Mouse (Mus musculus) limb, embryonic 10.5 days (tissue): ENCODE measurements at regions not wholly inside any gene's neighbourhood (a gene's known extent, or its start where the extent isn't known, plus 50 kb on each side); places are given as distances from the start of the nearest gene placed in this dataset.

Source experiments
- DNase-seq: peaks from one replicate; pipeline ENCODE4 v3.0.0-alpha.2; 2017; ENCODE audit warnings: low spot score
- H3K27ac ChIP-seq: fragments of 300-500 bp; sonication (generic); 2 replicates; pipeline ENCODE4 v1.5.1; 2016; ENCODE audit warnings: mild to moderate bottlenecking
- H3K27me3 ChIP-seq: fragments of 300-500 bp; sonication (generic); 2 replicates; pipeline ENCODE4 v1.6.1; 2016; ENCODE audit warnings: low read depth, mild to moderate bottlenecking; ENCODE audit not compliant: poor library complexity, severe bottlenecking
- H3K36me3 ChIP-seq: fragments of 300-500 bp; sonication (generic); 2 replicates; pipeline ENCODE4 v1.6.1; 2016; ENCODE audit warnings: mild to moderate bottlenecking, moderate library complexity
- H3K4me1 ChIP-seq: fragments of 300-500 bp; sonication (generic); 2 replicates; pipeline ENCODE4 v1.6.1; 2016
- H3K4me3 ChIP-seq: fragments of 300-500 bp; sonication (generic); 2 replicates; pipeline ENCODE4 v1.5.1; 2016; ENCODE audit warnings: mild to moderate bottlenecking, moderate library complexity
- H3K9me3 ChIP-seq: fragments of 300-500 bp; sonication (generic); replicated peaks from 2 replicates; pipeline ENCODE4 v1.6.1; 2016; ENCODE audit warnings: mild to moderate bottlenecking
- WGBS: fragments of 180-500 bp; shearing (Covaris S2); methylation state at CpG from one replicate; pipeline ENCODE4 v1.1.7; 2016; 5-methylcytosine and 5-hydroxymethylcytosine counted together

GRCm38 (mm10) chr14:76188105-76188645 lies 77.5 kb downstream of the Nufip1 start:
- DNase-seq, result no peak
- 90% methylated on average over 6 of the region's 6 CpGs for WGBS
- Histone ChIP-seq H3K27ac (no peak overlapping the region), H3K27me3 (no peaks in the 10 kb centered on the region), H3K4me3 (no peak overlapping the region), H3K9me3 (no peaks in the 10 kb centered on the region), H3K4me1 (peaks cover 4% of the 10 kb centered on the region; the same call in 1 of the 2 replicates), H3K36me3 (no peaks in the 10 kb centered on the region)

- H3K4me3 ChIP-seq, result no peak overlapping the region
- H3K27me3 ChIP-seq, result no peaks in the 10 kb centered on the region
- DNase-seq, result no peak
- no peaks in the 10 kb centered on the region for H3K4me1 ChIP-seq
- no peaks in the 10 kb centered on the region for H3K36me3 ChIP-seq
- WGBS, result 91% methylated on average over 10 of the region's 10 CpGs
- H3K9me3 ChIP-seq, result no peaks in the 10 kb centered on the region
- no peak overlapping the region for H3K27ac ChIP-seq
These were observed 84.6 kb downstream of the Nufip1 start for GRCm38 (mm10) chr14:76195324-76195723.

GRCm38 (mm10) chr14:76197357-76197756 lies 86.7 kb downstream of the Nufip1 start:
- 97% methylated on average over 2 of the region's 2 CpGs for WGBS
- H3K27ac ChIP-seq, result no peak overlapping the region
- H3K27me3 ChIP-seq, result no peaks in the 10 kb centered on the region
- no peak overlapping the region for H3K4me3 ChIP-seq
- no peaks in the 10 kb centered on the region for H3K9me3 ChIP-seq
- H3K4me1 ChIP-seq, result no peaks in the 10 kb centered on the region
- no peaks in the 10 kb centered on the region for H3K36me3 ChIP-seq
- no peak for DNase-seq

GRCm38 (mm10) chr14:76198406-76198805 lies 87.7 kb downstream of the Nufip1 start:
- no peak for DNase-seq
- Histone ChIP-seq H3K9me3 (no peaks in the 10 kb centered on the region), H3K4me3 (no peak overlapping the region), H3K27ac (no peak overlapping the region), H3K4me1 (no peaks in the 10 kb centered on the region), H3K36me3 (no peaks in the 10 kb centered on the region), H3K27me3 (no peaks in the 10 kb centered on the region)
- 67% methylated on average over 5 of the region's 5 CpGs for WGBS

- WGBS, result 95% methylated on average over 4 of the region's 4 CpGs
These were observed 91.9 kb downstream of the Nufip1 start for GRCm38 (mm10) chr14:76202595-76202994.

GRCm38 (mm10) chr14:76203135-76203534 lies 92.4 kb downstream of the Nufip1 start:
- Histone ChIP-seq H3K36me3 (no peaks in the 10 kb centered on the region), H3K9me3 (no peaks in the 10 kb centered on the region), H3K4me1 (no peaks in the 10 kb centered on the region), H3K27ac (no peak overlapping the region), H3K4me3 (no peak overlapping the region), H3K27me3 (no peaks in the 10 kb centered on the region)
- DNase-seq, result no peak
- WGBS, result 83% methylated on average over 1 of the region's 1 CpGs

More at GRCm38 (mm10) chr14:76202595-76202994, 91.9 kb downstream of the Nufip1 start:
- no peak for DNase-seq
- no peaks in the 10 kb centered on the region for H3K4me1 ChIP-seq
- H3K4me3 ChIP-seq, result no peak overlapping the region
- no peaks in the 10 kb centered on the region for H3K27me3 ChIP-seq
- H3K36me3 ChIP-seq, result no peaks in the 10 kb centered on the region
- no peak overlapping the region for H3K27ac ChIP-seq
- H3K9me3 ChIP-seq, result no peaks in the 10 kb centered on the region

- no peaks in the 10 kb centered on the region for H3K27me3 ChIP-seq
- H3K4me3 ChIP-seq, result no peak overlapping the region
- no peak for DNase-seq
- 80% methylated on average over 12 of the region's 12 CpGs for WGBS
- peaks cover 4% of the 10 kb centered on the region; the same call in 1 of the 2 replicates for H3K4me1 ChIP-seq
- H3K36me3 ChIP-seq, result no peaks in the 10 kb centered on the region
- H3K9me3 ChIP-seq, result 0 out of 2 replicates have a peak, but pooled peaks cover 1% of the 10 kb centered on the region
- no peak overlapping the region for H3K27ac ChIP-seq
These were observed 105.9 kb downstream of the Nufip1 start for GRCm38 (mm10) chr14:76216446-76217177.

GRCm38 (mm10) chr14:76217178-76217500 lies 106.4 kb downstream of the Nufip1 start:
- Histone ChIP-seq H3K27me3 (no peaks in the 10 kb centered on the region), H3K9me3 (0 out of 2 replicates have a peak, but pooled peaks cover 1% of the 10 kb centered on the region), H3K27ac (no peak overlapping the region), H3K4me1 (peaks cover 4% of the 10 kb centered on the region; the same call in 1 of the 2 replicates), H3K4me3 (no peak overlapping the region), H3K36me3 (no peaks in the 10 kb centered on the region)
- WGBS, result 88% methylated on average over 9 of the region's 9 CpGs
- no peak for DNase-seq

GRCm38 (mm10) chr14:76217571-76218256 lies 107.0 kb downstream of the Nufip1 start:
- H3K9me3 ChIP-seq, result 0 out of 2 replicates have a peak, but pooled peaks cover 1% of the 10 kb centered on the region
- WGBS, result 93% methylated on average over 8 of the region's 8 CpGs

GRCm38 (mm10) chr14:76220952-76221351 lies 110.3 kb downstream of the Nufip1 start:
- no peak for DNase-seq
- no peak overlapping the region for H3K4me3 ChIP-seq
- no peaks in the 10 kb centered on the region for H3K27me3 ChIP-seq
- no peaks in the 10 kb centered on the region for H3K36me3 ChIP-seq
- 0 out of 2 replicates have a peak, but pooled peaks cover 1% of the 10 kb centered on the region for H3K9me3 ChIP-seq
- peaks cover 12% of the 10 kb centered on the region for H3K4me1 ChIP-seq
- 79% methylated on average over 5 of the region's 5 CpGs for WGBS
- no peak overlapping the region for H3K27ac ChIP-seq

More at GRCm38 (mm10) chr14:76217571-76218256, 107.0 kb downstream of the Nufip1 start:
- Histone ChIP-seq H3K4me1 (peaks cover 4% of the 10 kb centered on the region; the same call in 1 of the 2 replicates), H3K27ac (no peak overlapping the region), H3K36me3 (no peaks in the 10 kb centered on the region), H3K4me3 (no peak overlapping the region), H3K27me3 (no peaks in the 10 kb centered on the region)
- DNase-seq, result no peak

- no peak for DNase-seq
- H3K36me3 ChIP-seq, result no peaks in the 10 kb centered on the region
- 0 out of 2 replicates have a peak, but pooled peaks cover 1% of the 10 kb centered on the region for H3K9me3 ChIP-seq
- peaks cover 12% of the 10 kb centered on the region for H3K4me1 ChIP-seq
- H3K4me3 ChIP-seq, result no peak overlapping the region
- H3K27ac ChIP-seq, result no peak overlapping the region
- 82% methylated on average over 10 of the region's 10 CpGs for WGBS
- H3K27me3 ChIP-seq, result no peaks in the 10 kb centered on the region
These were observed 111.1 kb downstream of the Nufip1 start for GRCm38 (mm10) chr14:76221617-76222319.

GRCm38 (mm10) chr14:76222320-76222626 lies 111.6 kb downstream of the Nufip1 start:
- no peak for DNase-seq
- Histone ChIP-seq H3K36me3 (no peaks in the 10 kb centered on the region), H3K4me3 (no peak overlapping the region), H3K27me3 (no peaks in the 10 kb centered on the region), H3K27ac (no peak overlapping the region), H3K4me1 (peaks cover 9% of the 10 kb centered on the region), H3K9me3 (0 out of 2 replicates have a peak, but pooled peaks cover 1% of the 10 kb centered on the region)
- WGBS, result 94% methylated on average over 1 of the region's 1 CpGs
